Mouse (Mus musculus): ENCODE data around the gene Nle1. TPM values are rescaled to one million over a fixed set of nuclear protein-coding genes. Genes with fewer than 3 reads are reported as not detected.

The Nle1 gene
- total RNA-seq (2023), result 58.4 to 73.8 TPM (median 66.8 TPM) in 4 replicates

DNA sequence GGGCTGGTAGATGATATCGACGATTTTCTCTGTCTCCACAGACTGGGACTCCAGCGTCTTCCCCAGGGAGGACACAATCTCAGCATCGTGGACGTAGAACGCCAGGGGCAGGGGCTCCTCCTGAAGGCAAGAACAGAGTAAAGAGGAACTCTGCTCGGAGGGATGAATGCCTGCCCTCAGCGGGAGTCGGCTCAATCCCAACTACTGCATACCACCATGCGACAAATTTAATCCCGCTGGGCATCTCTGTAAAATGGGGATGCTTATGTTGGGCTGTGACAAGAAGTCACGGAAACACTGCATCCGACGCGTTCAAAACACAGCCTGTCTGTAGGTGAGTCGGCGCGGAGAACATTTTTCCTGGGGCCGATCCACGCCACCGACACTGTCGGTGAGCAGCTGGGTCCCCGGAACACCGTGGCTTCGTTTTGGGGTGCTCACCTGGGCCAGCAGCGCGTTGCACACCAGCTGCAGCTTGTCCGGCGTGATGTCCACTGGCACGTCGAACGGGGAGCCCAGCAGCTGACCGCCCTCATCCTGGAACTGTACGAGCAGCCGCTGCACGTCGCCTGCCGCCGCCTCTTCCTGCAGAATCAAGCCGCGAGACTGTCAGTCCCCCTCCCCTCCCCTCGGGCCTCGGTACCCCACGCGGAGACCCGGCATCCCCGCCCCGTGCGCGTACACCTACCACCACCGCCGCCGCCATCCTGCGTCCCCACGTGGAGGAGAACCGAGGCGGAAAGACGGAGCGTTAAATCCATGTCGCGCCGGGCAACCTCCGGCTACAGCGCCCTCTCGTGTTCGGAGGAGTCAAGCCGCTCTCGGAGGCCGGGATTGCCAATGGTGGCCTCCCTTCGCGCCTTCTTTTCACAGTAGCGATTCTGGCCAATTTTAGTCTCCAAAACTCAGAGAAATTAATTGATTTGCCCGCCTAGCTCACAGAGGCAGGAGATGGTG lies at the start of gene Nle1:
Nle1 (minus strand) TSS at position 761 of the 957 bp plus-strand sequence.

DNA sequence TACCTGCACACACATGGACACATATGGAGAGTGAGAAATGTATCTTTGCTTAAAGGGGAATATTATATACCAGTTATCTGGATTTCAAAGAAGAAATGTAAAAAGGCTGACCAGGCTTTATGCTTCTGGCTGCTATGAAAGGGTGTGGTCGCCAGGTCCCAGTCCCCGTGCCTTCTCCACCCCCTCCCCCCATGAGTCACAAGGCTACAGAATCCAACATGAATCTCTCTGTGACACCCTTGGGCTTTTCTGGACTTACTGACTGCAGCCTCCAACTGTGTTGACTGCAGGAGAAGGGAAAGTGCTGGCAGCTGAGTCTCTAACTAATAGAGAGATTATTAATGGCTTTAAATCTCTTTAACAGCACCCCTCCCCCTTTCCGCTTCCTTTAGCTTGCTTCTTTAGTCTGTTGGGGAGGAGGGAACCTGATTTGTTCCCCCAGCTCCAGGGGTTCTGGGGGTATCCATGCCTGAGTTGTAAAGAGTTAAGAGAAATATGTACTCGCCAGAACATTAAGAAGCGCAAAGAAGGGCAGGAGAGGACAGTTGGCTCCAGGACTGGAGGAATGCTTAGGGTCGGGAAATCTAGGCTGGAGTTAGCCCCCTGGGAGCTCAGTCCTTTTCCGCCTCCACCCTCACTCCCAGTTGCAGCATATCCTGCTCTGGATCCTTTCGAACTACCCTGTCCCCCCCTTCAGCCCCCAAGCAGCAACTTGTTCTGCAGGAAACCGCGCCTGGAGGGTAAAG lies 42.7 kb upstream of the Nle1 start, which contains the start of gene Slfn5:
Slfn5 (plus strand) TSS at position 614 of the 746 bp plus-strand sequence.

DNA sequence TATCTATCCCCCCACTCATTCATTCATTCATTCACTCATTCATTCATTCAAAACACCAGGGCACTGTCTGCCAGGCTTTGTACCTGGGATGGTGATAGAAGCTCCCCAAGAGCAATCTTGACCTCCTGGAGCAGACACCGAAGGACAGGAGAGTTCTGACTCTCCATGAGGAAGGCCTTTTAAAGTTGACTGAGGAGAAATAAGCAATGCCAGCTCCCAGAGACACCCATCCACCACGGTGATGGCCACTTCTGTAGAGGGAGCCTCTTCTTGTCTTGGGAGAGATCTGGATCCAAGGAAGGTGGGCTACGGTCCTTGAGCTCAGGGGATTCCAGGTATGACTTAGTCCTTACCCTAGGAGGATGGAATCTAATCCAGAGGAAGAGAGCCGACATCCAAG lies 2.0 kb upstream of the Nle1 start, which contains the start of gene Unc45b:
Unc45b (plus strand) TSS at position 301 of the 400 bp plus-strand sequence.

DNA sequence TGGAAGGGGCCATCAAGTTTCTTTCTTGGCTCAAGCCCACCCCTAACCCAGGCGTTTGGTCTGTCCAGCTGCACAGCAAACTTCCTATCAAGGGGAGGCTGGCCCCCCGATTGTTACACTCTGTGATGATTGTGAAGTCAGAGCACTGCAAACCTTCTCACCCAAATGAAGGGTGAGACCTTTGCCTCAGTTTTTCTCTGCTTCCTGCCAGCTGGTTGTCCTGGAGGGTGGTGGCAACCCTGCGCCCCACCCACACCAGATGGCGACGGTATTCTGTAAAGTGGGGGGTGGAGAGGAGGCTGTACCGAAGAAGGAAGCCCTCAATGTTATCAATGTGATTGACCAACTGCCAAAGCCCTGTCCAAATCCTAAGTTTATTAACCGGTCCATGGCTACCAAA lies 16.3 kb downstream of the Nle1 start, which contains the start of gene Fndc8:
Fndc8 (plus strand) TSS at position 189 of the 400 bp plus-strand sequence.

DNA sequence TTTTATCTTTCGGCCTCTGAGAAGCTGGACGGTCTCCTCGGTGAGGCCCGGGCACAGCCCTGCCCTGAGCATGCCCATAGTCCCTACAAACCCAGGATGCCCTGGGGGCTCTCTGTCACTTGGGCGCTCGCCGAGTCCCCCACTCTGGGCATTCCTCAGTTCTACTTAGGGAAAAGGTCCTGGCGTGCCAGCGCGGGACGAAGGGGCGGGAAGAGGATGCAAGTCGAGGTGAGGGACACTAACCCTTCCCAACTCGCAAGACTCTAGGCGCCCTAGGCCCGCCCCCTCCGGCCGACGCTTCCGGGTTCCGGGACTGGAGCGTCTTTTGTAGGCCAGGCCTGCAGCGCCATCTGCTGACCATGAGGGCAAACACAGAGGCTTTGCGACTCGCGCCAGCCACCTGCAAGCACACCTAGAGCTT lies 17.9 kb downstream of the Nle1 start, which contains the start of gene Rad51d:
Rad51d (minus strand) TSS at position 273 of the 421 bp plus-strand sequence.

DNA sequence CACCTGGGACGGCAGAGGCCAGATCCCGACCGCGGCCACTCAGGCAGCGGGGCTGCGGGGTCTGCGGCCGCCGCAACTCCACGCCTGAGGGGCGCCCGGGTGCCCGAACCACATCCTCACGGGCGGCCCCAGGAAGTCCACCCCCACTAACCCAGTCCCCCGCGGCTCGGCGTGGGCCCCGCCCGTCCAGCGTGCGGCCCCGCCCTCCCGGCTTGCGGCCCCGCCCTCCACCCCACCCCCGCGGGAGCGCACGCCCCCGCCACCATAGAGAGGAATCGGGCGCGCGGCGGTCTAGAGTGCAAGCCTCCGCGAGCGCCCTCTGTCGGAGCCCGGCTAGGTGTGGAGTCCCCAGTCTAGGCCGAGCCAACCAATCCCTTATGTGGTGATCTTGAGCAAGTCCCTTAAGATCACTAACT lies 37.2 kb downstream of the Nle1 start, which contains the start of gene Rffl:
Rffl (minus strand) TSS at position 180 of the 416 bp plus-strand sequence.

Other genes starting within 250 kb of the Nle1 start
- gene Cct6b, start 144.1 kb downstream of the Nle1 start, total RNA-seq (2023), result 0.31 to 0.54 TPM (median 0.52 TPM) in 4 replicates
- gene Zfp830, start 144.1 kb downstream of the Nle1 start, total RNA-seq (2023), result 34.2 to 45.1 TPM (median 39.4 TPM) in 4 replicates
- gene Lig3, start 127.3 kb downstream of the Nle1 start, total RNA-seq (2023), result 30.0 to 38.1 TPM (median 34.8 TPM) in 4 replicates
- 16.4 to 19.3 TPM (median 18.5 TPM) in 4 replicates for gene Rffl, start 37.2 kb downstream of the Nle1 start, total RNA-seq (2023)
- gene Rad51d, start 17.8 kb downstream of the Nle1 start, total RNA-seq (2023), result 20.1 to 24.2 TPM (median 20.3 TPM) in 4 replicates
- gene Fndc8, start 16.3 kb downstream of the Nle1 start, total RNA-seq (2023), result not detected in 4 replicates
- not detected in 4 replicates for gene Unc45b, start 2.1 kb upstream of the Nle1 start, total RNA-seq (2023)
- gene Slfn5, start 42.9 kb upstream of the Nle1 start, total RNA-seq (2023), result 15.1 to 17.7 TPM (median 17.3 TPM) in 4 replicates
- 19.1 to 24.7 TPM (median 21.2 TPM) in 4 replicates for gene Slfn9, start 83.4 kb upstream of the Nle1 start, total RNA-seq (2023)
- gene Slfn8, start 112.4 kb upstream of the Nle1 start, total RNA-seq (2023), result 33.0 to 46.2 TPM (median 37.1 TPM) in 4 replicates
- 78.5 to 85.0 TPM (median 80.5 TPM) in 4 replicates for gene Slfn2, start 156.7 kb upstream of the Nle1 start, total RNA-seq (2023)
- gene Slfn1, start 208.4 kb upstream of the Nle1 start, total RNA-seq (2023), result 0.60 to 1.0 TPM (median 0.82 TPM) in 4 replicates

Data from B cell, adult 62 days (primary cell).